Mouse (Mus musculus) olfactory bulb, adult 2 months (tissue): ENCODE results near the gene D630045J12Rik. TPM values are rescaled to one million over a fixed set of nuclear protein-coding genes. Genes with fewer than 3 reads are reported as not detected.

Experiments used
- H3K27ac ChIP-seq: fragments of 200-500 bp; 2 replicates; pipeline ENCODE4 v1.5.1; 2012; ENCODE audit warnings: low read depth, low read length; ENCODE audit not compliant: insufficient read depth
- H3K4me1 ChIP-seq: fragments of 200-500 bp; 2 replicates; pipeline ENCODE4 v1.6.1; 2012; ENCODE audit warnings: low read length; ENCODE audit not compliant: control insufficient read depth, insufficient read depth
- H3K4me3 ChIP-seq: fragments of 200-500 bp; 2 replicates; pipeline ENCODE4 v1.5.1; 2012; ENCODE audit warnings: mild to moderate bottlenecking, low read depth, low read length, moderate library complexity; ENCODE audit not compliant: insufficient read depth
- CTCF ChIP-seq: fragments of 200-500 bp; IDR thresholded peaks from 2 replicates; pipeline ENCODE4 v1.5.1; 2012; ENCODE audit warnings: low read depth, mild to moderate bottlenecking, low read length, moderate library complexity; ENCODE audit not compliant: insufficient read depth
- POLR2A ChIP-seq: fragments of 200-500 bp; IDR thresholded peaks from 2 replicates; pipeline ENCODE4 v1.6.1; 2012; ENCODE audit warnings: mild to moderate bottlenecking, low read depth, low read length, moderate library complexity; ENCODE audit not compliant: insufficient read depth
- WGBS: fragments of 180-500 bp; shearing (Covaris S2); methylation state at CpG from one replicate; pipeline ENCODE4 v1.1.7; 2018; 5-methylcytosine and 5-hydroxymethylcytosine counted together
- polyA plus RNA-seq: library from polyadenylated mRNA; stranded (reverse); fragments of >200 nt; gene quantifications from 2 replicates; pipeline ENCODE4 v1.2.4, GENCODE M21; 2012; ENCODE audit warnings: low replicate concordance; ENCODE audit not compliant: missing spikeins, insufficient read depth, insufficient read length

D630045J12Rik gene
- polyA plus RNA-seq, 1 experiment, result not detected

- Histone ChIP-seq H3K27ac (no peak overlapping the region), H3K4me1 (no peaks in the 10 kb centered on the region), H3K4me3 (no peak overlapping the region)
- 82% methylated on average over 10 of the region's 10 CpGs for WGBS
- TF ChIP-seq CTCF (no peak), POLR2A (no peak)
Measured at GRCm38 (mm10) chr6:38181756-38182318, 72.0 kb downstream of the D630045J12Rik start.

- Histone ChIP-seq H3K4me1 (no peaks in the 10 kb centered on the region), H3K4me3 (no peak overlapping the region), H3K27ac (no peak overlapping the region)
- no peak for TF ChIP-seq POLR2A
- no peak for TF ChIP-seq CTCF
- 76% methylated on average over 5 of the region's 5 CpGs for WGBS
Measured at GRCm38 (mm10) chr6:38180669-38181068, 73.1 kb downstream of the D630045J12Rik start.

GRCm38 (mm10) chr6:38165385-38165784 is 88.4 kb downstream of the D630045J12Rik start:
- H3K4me1 ChIP-seq, result no peaks in the 10 kb centered on the region
- no peak overlapping the region for H3K4me3 ChIP-seq
- H3K27ac ChIP-seq, result no peak overlapping the region
- WGBS, result 88% methylated on average over 6 of the region's 6 CpGs
- no peak for TF ChIP-seq POLR2A

GRCm38 (mm10) chr6:38164705-38165104 is 89.1 kb downstream of the D630045J12Rik start:
- 83% methylated on average over 6 of the region's 6 CpGs for WGBS
- H3K4me3 ChIP-seq, result no peak overlapping the region
- no peak overlapping the region for H3K27ac ChIP-seq
- TF ChIP-seq CTCF (no peak), POLR2A (no peak)
- H3K4me1 ChIP-seq, result no peaks in the 10 kb centered on the region

GRCm38 (mm10) chr6:38162825-38163504 is 90.8 kb downstream of the D630045J12Rik start:
- 81% methylated on average over 14 of the region's 14 CpGs for WGBS
- Histone ChIP-seq H3K4me1 (no peaks in the 10 kb centered on the region), H3K27ac (no peak overlapping the region), H3K4me3 (no peak overlapping the region)
- TF ChIP-seq POLR2A (no peak), CTCF (no peak)

- TF ChIP-seq POLR2A (no peak), CTCF (no peak)
- Histone ChIP-seq H3K4me3 (no peak overlapping the region), H3K4me1 (no peaks in the 10 kb centered on the region), H3K27ac (no peak overlapping the region)
- 56% methylated on average over 2 of the region's 2 CpGs for WGBS
Measured at GRCm38 (mm10) chr6:38160556-38160955, 93.3 kb downstream of the D630045J12Rik start.

GRCm38 (mm10) chr6:38160102-38160501 is 93.7 kb downstream of the D630045J12Rik start:
- no peaks in the 10 kb centered on the region for H3K4me1 ChIP-seq
- no peak overlapping the region for H3K27ac ChIP-seq
- no peak overlapping the region for H3K4me3 ChIP-seq
- TF ChIP-seq CTCF (no peak), POLR2A (no peak)
- WGBS, result 8% methylated on average over 3 of the region's 3 CpGs

- Histone ChIP-seq H3K4me1 (no peaks in the 10 kb centered on the region), H3K27ac (no peak overlapping the region)
- 90% methylated on average over 4 of the region's 4 CpGs for WGBS
Measured at GRCm38 (mm10) chr6:38159576-38159975, 94.2 kb downstream of the D630045J12Rik start.

GRCm38 (mm10) chr6:38157925-38158324 is 95.9 kb downstream of the D630045J12Rik start:
- 66% methylated on average over 16 of the region's 16 CpGs for WGBS
- no peak for TF ChIP-seq POLR2A
- Histone ChIP-seq H3K4me1 (no peaks in the 10 kb centered on the region), H3K27ac (no peak overlapping the region), H3K4me3 (no peak overlapping the region)

More at GRCm38 (mm10) chr6:38159576-38159975, 94.2 kb downstream of the D630045J12Rik start:
- TF ChIP-seq CTCF, result no peak
- no peak for TF ChIP-seq POLR2A
- no peak overlapping the region for H3K4me3 ChIP-seq

GRCm38 (mm10) chr6:38156204-38156603 is 97.6 kb downstream of the D630045J12Rik start:
- WGBS, result 89% methylated on average over 5 of the region's 5 CpGs
- H3K4me3 ChIP-seq, result no peak overlapping the region
- H3K27ac ChIP-seq, result no peak overlapping the region
- H3K4me1 ChIP-seq, result no peaks in the 10 kb centered on the region
- TF ChIP-seq POLR2A, result no peak
- TF ChIP-seq CTCF, result no peak
